Mouse (Mus musculus): ENCODE results near the gene Ugt1a8.

GRCm38 (mm10) chr1:88179657-88180056 is 92.0 kb downstream of the Ugt1a8 start:
- TF ChIP-seq TAL1 (IDR thresholded peaks at IDR 0.05; ENCODE audit: low read length) (no peak), GATA1 (IDR thresholded peaks at IDR 0.05; ENCODE audit: low read length) (no peak)
